Mouse (Mus musculus) C2C12 (cell line): ENCODE results near the gene Lmf1.

Source experiments
- CTCF ChIP-seq: IDR thresholded peaks from one replicate; pipeline ENCODE4 v1.5.1; 2011; ENCODE audit not compliant: control insufficient read depth, insufficient read depth, insufficient read length
- MYOD1 ChIP-seq: IDR thresholded peaks from one replicate; pipeline ENCODE4 v1.6.1; 2011; ENCODE audit warnings: low read depth; ENCODE audit not compliant: control insufficient read depth, insufficient read length
- USF1 ChIP-seq: IDR thresholded peaks from one replicate; pipeline ENCODE4 v1.6.1; 2011; ENCODE audit warnings: low read depth, mild to moderate bottlenecking, control low read depth, moderate library complexity

GRCm38 (mm10) chr17:25711136-25711535 lies 132.3 kb downstream of the Lmf1 start:
- no peak for TF ChIP-seq USF1
- TF ChIP-seq MYOD1: peak; percentile 88
- TF ChIP-seq CTCF: no peak
